Mouse (Mus musculus) forebrain, embryonic 14.5 days (tissue): Measurements from ENCODE around the gene Paqr5. TPM values are rescaled to one million over a fixed set of nuclear protein-coding genes. Genes with fewer than 3 reads are reported as not detected.

Experiments
- ATAC-seq: fragments of 200-750 bp; cut with Nextera tagmentation; 2 replicates; pipeline ENCODE4 v1.8.0; 2017; ENCODE audit warnings: mild to moderate bottlenecking, moderate library complexity
- DNase-seq: peaks from one replicate; pipeline ENCODE4 v3.0.0-alpha.2; 2015; ENCODE audit warnings: low spot score
- H3K27ac ChIP-seq: fragments of 300-500 bp; sonication (generic); 2 replicates; pipeline ENCODE4 v1.5.1; 2014; ENCODE audit warnings: low read depth, mild to moderate bottlenecking, control low read depth, low read length, moderate library complexity
- H3K27me3 ChIP-seq: fragments of 300-500 bp; sonication (generic); replicated peaks from 2 replicates; pipeline ENCODE4 v1.6.1; 2014; ENCODE audit warnings: low read length, control low read depth, mixed read lengths; ENCODE audit not compliant: control insufficient read depth, insufficient read depth
- H3K36me3 ChIP-seq: fragments of 300-500 bp; sonication (generic); 2 replicates; pipeline ENCODE4 v1.6.1; 2014; ENCODE audit warnings: low read length, control low read depth; ENCODE audit not compliant: control insufficient read depth, insufficient read depth
- H3K4me1 ChIP-seq: fragments of 300-500 bp; sonication (generic); 2 replicates; pipeline ENCODE4 v1.6.1; 2014; ENCODE audit warnings: antibody characterized with exemption, low read length, control low read depth; ENCODE audit not compliant: control insufficient read depth, insufficient read depth
- H3K4me2 ChIP-seq: fragments of 300-500 bp; sonication (generic); 2 replicates; pipeline ENCODE4 v1.6.1; 2014; ENCODE audit warnings: mild to moderate bottlenecking, control low read depth, low read length
- H3K4me3 ChIP-seq: fragments of 300-500 bp; sonication (generic); 2 replicates; pipeline ENCODE4 v1.5.1; 2014; ENCODE audit warnings: low read depth, low read length, control low read depth
- H3K9ac ChIP-seq: fragments of 300-500 bp; sonication (generic); 2 replicates; pipeline ENCODE4 v1.6.1; 2014; ENCODE audit warnings: mild to moderate bottlenecking, low read length, control low read depth, moderate library complexity
- H3K9me3 ChIP-seq: fragments of 300-500 bp; sonication (generic); replicated peaks from 2 replicates; pipeline ENCODE4 v1.6.1; 2016; ENCODE audit warnings: low read length, control low read depth, mixed read lengths; ENCODE audit not compliant: control insufficient read depth
- WGBS: fragments of 180-500 bp; shearing (Covaris S2); extraction: QIAGEN DNeasy Blood & Tissue Kit; methylation state at CpG from one replicate; pipeline ENCODE4 v1.1.7; 2014; 5-methylcytosine and 5-hydroxymethylcytosine counted together
- polyA plus RNA-seq: library from polyadenylated mRNA; unstranded; fragments of >200 nt; fragmentation: Nextera tagmentation; extraction: Ambion mirVana; gene quantifications from 2 replicates; pipeline ENCODE4 v1.2.1, GENCODE M21; 2014

Paqr5 gene
- polyA plus RNA-seq, 1 experiment from 2014 or later: 0.55 TPM

DNA sequence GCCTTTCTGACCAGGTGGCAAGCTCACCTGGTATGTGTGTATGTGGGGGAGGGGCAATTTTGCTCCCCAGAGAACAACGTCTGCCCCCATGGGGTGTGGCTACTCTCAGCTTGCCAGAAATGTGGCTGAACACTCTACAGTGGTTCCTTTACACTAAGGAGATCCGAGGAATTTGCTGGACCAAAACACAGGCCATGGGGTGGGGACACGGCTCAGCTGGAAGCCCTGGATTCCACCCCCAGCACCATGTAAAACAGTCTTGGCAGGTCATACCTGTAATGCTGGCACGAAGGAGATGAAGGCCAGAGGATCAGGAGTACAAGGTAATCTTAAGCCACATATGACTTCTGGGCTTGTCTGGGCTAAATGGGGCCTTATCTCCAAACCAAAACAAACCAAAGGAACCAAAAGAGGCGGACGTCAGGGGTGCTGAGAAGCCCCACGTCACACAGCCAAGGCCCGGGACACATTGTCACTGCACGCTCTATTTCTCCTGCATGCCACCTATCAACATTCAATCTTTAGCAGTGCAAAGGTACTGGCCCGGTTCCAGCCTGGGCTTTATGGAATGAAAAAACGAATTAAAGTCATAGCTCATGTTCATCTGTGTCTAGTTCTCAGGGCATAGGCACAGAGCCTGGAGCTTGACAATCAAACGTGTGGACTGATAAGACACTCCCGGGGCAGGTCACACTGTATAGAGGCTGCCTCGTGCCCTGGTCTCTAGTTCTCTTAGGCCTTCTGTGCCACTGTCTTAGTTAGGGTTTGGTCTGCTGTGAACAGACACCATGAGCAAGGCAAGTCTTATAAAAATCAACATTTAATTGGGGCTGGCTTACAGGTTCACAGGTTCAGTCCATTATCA lies 8.2 kb downstream of the Paqr5 start:
- WGBS: 86% methylated on average over 14 of the region's 14 CpGs
- H3K4me1 ChIP-seq: no peaks in the 10 kb centered on the region
- no peak overlapping the region for H3K9ac ChIP-seq
- no peak overlapping the region for H3K4me3 ChIP-seq
- no peaks in the 10 kb centered on the region for H3K9me3 ChIP-seq
- H3K36me3 ChIP-seq: no peaks in the 10 kb centered on the region
- no peak overlapping the region for H3K4me2 ChIP-seq
- DNase-seq: no peak
- ATAC-seq: no peak
- H3K27me3 ChIP-seq: no peaks in the 10 kb centered on the region
- H3K27ac ChIP-seq: no peak overlapping the region

- ATAC-seq: no peak
- WGBS: 79% methylated on average over 6 of the region's 6 CpGs
Observed at GRCm38 (mm10) chr9:62017329-62017728, 9.3 kb downstream of the Paqr5 start.

DNA sequence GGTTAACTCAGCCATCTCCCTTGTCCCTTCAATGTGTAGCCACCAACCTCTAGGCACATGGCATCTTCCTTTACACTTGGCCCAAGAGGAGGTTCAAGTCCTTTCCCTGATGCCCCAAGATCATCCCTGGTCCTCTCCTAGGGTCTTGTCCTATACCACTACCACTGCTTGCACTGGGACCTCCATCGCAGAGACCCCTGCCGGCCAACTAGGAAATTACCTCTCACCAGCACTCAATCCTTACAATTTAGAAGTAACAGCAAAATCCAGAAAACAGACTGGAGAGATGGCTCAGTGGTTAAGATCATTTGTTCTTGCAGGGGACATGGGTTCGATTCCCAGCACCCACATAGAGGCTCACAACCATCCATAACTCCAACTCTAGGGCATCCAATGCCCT lies 11.2 kb downstream of the Paqr5 start:
- H3K36me3 ChIP-seq: no peaks in the 10 kb centered on the region
- no peak overlapping the region for H3K9ac ChIP-seq
- no peaks in the 10 kb centered on the region for H3K27me3 ChIP-seq
- H3K4me3 ChIP-seq: no peak overlapping the region
- no peak overlapping the region for H3K27ac ChIP-seq
- H3K4me2 ChIP-seq: no peak overlapping the region
- 74% methylated on average over 3 of the region's 3 CpGs for WGBS
- ATAC-seq (no peak), DNase-seq (no peak)
- H3K9me3 ChIP-seq: no peaks in the 10 kb centered on the region
- H3K4me1 ChIP-seq: no peaks in the 10 kb centered on the region

More at GRCm38 (mm10) chr9:62017329-62017728, 9.3 kb downstream of the Paqr5 start:
- Histone ChIP-seq H3K36me3 (no peaks in the 10 kb centered on the region), H3K27me3 (no peaks in the 10 kb centered on the region), H3K9me3 (no peaks in the 10 kb centered on the region), H3K27ac (no peak overlapping the region), H3K4me3 (no peak overlapping the region), H3K9ac (no peak overlapping the region), H3K4me2 (no peak overlapping the region), H3K4me1 (no peaks in the 10 kb centered on the region)
- no peak for DNase-seq

DNA sequence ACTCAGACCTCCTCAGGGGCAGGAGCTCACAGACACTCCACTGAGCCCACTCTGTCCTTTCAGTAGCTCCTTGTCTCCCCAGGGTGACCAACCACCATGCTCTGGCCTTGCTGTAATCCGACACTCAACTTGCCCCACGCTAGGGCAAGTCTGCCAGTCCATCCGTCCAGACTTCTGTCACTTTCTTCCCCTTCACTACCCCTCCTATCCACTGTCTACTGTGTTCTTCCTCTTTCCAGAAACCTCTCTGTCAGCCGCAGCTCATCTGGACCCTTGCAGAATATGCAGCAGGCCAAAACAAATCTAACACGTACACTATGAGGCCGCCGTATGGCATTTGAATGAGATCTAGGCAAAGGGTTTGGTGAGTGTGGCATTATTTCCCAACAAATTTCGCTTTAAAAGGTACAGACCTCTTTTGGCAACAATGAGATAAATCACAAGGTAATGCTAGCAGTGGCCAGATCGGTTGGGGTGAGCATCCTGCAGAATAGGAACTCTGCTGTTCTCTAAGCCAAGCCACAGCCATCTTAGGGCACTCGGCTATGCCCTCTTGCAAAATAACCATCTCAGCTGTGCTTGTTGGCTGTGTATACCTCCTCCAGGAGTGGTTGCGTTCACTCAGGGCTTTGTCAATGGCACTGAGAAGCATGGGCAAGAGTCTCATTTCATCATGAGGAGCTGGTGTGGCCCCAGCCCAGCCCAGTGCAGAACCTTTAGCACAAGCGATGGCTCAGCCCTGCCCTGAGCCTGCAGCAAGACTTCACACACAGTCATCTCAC lies 13.1 kb downstream of the Paqr5 start:
- Histone ChIP-seq H3K4me2 (no peak overlapping the region), H3K9me3 (no peaks in the 10 kb centered on the region), H3K4me3 (no peak overlapping the region), H3K27me3 (no peaks in the 10 kb centered on the region), H3K9ac (no peak overlapping the region), H3K36me3 (no peaks in the 10 kb centered on the region), H3K4me1 (no peaks in the 10 kb centered on the region), H3K27ac (no peak overlapping the region)
- DNase-seq (no peak), ATAC-seq (no peak)
- 73% methylated on average over 12 of the region's 12 CpGs for WGBS

DNA sequence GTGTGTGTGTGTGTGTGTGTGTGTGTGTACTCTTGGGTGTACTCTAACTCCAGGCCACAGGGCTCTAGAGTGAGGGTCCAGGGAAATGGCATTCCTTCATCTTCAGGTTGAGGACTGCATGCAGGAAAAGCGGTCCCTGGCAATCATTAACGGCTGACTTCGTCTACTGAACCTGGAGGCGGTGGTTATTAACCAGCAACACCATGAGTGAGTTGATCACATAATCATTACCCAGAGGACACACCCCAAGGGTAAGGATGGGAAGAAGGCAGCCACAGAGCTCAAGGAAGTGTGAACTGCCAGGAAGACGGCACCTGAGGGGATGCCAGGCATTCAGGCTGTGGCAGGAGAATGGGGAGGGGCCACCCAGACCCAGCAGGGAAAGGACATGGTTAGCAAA lies 18.3 kb downstream of the Paqr5 start:
- DNase-seq (no peak), ATAC-seq (no peak)
- no peak overlapping the region for H3K27ac ChIP-seq
- no peak overlapping the region for H3K4me2 ChIP-seq
- no peak overlapping the region for H3K9ac ChIP-seq
- H3K27me3 ChIP-seq: no peaks in the 10 kb centered on the region
- H3K36me3 ChIP-seq: no peaks in the 10 kb centered on the region
- H3K4me3 ChIP-seq: no peak overlapping the region
- H3K4me1 ChIP-seq: peaks cover 5% of the 10 kb centered on the region; the same call in 1 of the 2 replicates
- 81% methylated on average over 5 of the region's 5 CpGs for WGBS
- H3K9me3 ChIP-seq: no peaks in the 10 kb centered on the region

- Histone ChIP-seq H3K27me3 (no peaks in the 10 kb centered on the region), H3K36me3 (no peaks in the 10 kb centered on the region), H3K9ac (no peak overlapping the region), H3K4me3 (no peak overlapping the region), H3K9me3 (no peaks in the 10 kb centered on the region), H3K4me2 (no peak overlapping the region), H3K27ac (no peak overlapping the region), H3K4me1 (peaks cover 7% of the 10 kb centered on the region; the same call in 1 of the 2 replicates)
- DNase-seq: no peak
- 74% methylated on average over 4 of the region's 4 CpGs for WGBS
- no peak for ATAC-seq
Observed at GRCm38 (mm10) chr9:62007028-62007427, 19.6 kb downstream of the Paqr5 start.

GRCm38 (mm10) chr9:62003611-62004010 lies 23.0 kb downstream of the Paqr5 start:
- no peak for ATAC-seq
- no peaks in the 10 kb centered on the region for H3K27me3 ChIP-seq
- no peak overlapping the region for H3K4me3 ChIP-seq
- no peak overlapping the region for H3K27ac ChIP-seq
- DNase-seq: peak; percentile 45
- 53% methylated on average over 2 of the region's 2 CpGs for WGBS
- H3K9me3 ChIP-seq: no peaks in the 10 kb centered on the region
- H3K9ac ChIP-seq: no peak overlapping the region
- H3K36me3 ChIP-seq: no peaks in the 10 kb centered on the region
- H3K4me2 ChIP-seq: no peak overlapping the region
- H3K4me1 ChIP-seq: peaks cover 7% of the 10 kb centered on the region; the same call in 1 of the 2 replicates

DNA sequence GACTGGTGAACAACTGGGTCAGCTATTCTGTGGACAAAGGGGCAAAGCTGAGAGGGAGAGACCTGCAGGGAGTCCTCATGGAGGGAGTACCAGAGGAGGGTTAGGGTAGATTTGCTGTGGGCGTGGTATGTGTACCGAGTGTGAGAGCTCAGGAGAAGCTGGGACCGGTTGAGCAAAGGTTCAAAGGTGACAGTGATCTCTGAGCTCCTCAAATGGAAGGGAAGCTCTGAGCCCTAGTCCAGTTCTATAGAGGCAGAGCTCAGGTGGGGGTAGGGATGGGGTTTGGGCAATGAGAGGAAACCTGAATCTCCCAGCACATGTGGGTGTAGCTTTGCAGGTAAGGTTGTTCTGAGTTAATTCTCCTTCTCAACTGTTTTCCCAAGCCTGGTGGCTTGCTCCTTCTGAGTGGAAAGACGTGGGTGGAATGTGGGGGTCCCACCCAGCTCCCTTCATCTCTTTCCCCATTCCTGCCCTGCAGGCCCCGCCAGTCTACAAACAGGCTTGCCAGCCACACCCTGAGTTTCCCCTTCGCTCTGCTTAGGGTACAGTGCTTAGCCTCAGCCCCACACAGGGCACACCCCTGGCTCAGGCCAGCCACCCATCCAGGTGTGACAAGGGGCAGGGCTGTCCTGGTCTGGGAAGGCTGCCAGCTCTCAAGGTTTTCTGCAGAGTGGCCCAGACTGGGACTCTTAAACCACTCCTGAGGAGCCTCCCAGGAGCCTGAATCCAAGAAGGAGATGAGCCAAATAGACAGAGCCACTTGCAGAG lies 26.8 kb downstream of the Paqr5 start:
- Histone ChIP-seq H3K27ac (no peak overlapping the region), H3K36me3 (no peaks in the 10 kb centered on the region), H3K4me2 (no peak overlapping the region), H3K9ac (no peak overlapping the region), H3K4me1 (peaks cover 7% of the 10 kb centered on the region; the same call in 1 of the 2 replicates), H3K9me3 (no peaks in the 10 kb centered on the region), H3K4me3 (no peak overlapping the region), H3K27me3 (no peaks in the 10 kb centered on the region)
- 75% methylated on average over 6 of the region's 6 CpGs for WGBS
- no peak for DNase-seq
- ATAC-seq: no peak
